Mouse (Mus musculus) G1E (cell line): ENCODE measurements around the gene Colgalt1.

ENCODE experiments used
- CTCF ChIP-seq: IDR thresholded peaks from 2 replicates; pipeline ENCODE4 v1.5.1; 2012; ENCODE audit warnings: low read depth, low read length, inconsistent platforms, mixed read lengths
- GATA1 ChIP-seq: IDR thresholded peaks from 2 replicates; pipeline ENCODE4 v1.6.1; 2012; ENCODE audit warnings: borderline replicate concordance, low read length, inconsistent platforms, mixed read lengths
- TAL1 ChIP-seq: conservative IDR thresholded peaks from 2 replicates; pipeline ENCODE4 v1.6.1; 2012; ENCODE audit warnings: low read depth, low read length, inconsistent platforms, mixed read lengths

GRCm38 (mm10) chr8:71596384-71596783 lies 14.4 kb upstream of the Colgalt1 start:
- TF ChIP-seq CTCF: no peak
- no peak for TF ChIP-seq TAL1
- TF ChIP-seq GATA1: no peak
